Mouse (Mus musculus) central nervous system, embryonic 18 days (tissue): ENCODE data around the gene Pnck. TPM values are rescaled to one million over a fixed set of nuclear protein-coding genes. Genes with fewer than 3 reads are reported as not detected.

Experiments
- polyA plus RNA-seq: library from polyadenylated mRNA; depleted of rRNA; stranded (reverse); fragments of >200 nt; gene quantifications from 2 replicates; pipeline ENCODE4 v1.2.3, GENCODE M21; 2012; rRNA removed

The Pnck gene
- polyA plus RNA-seq: 226 and 244 TPM in 2 replicates

GRCm38 (mm10) chrX:73659575-73660283 lies at the start of gene Pnck:
Gene Pnck, minus strand, starts transcription at chrX:73660117.

GRCm38 (mm10) chrX:73672879-73673618 lies 13.1 kb upstream of the Pnck start, which contains the start of gene Slc6a8:
Gene Slc6a8, plus strand, starts transcription at chrX:73673150.

GRCm38 (mm10) chrX:73639255-73639675 lies 20.7 kb downstream of the Pnck start, which contains the start of gene Dusp9:
Gene Dusp9, plus strand, starts transcription at chrX:73639419.

Other genes starting within 250 kb of the Pnck start
- gene Zfp92, start 249.0 kb downstream of the Pnck start, polyA plus RNA-seq: 2.9 and 3.0 TPM in 2 replicates
- gene Trex2, start 224.8 kb downstream of the Pnck start, polyA plus RNA-seq: 0.26 TPM in 1 of 2 replicates, not detected in the other
- 46.5 and 50.4 TPM in 2 replicates for gene Haus7, start 201.1 kb downstream of the Pnck start, polyA plus RNA-seq
- 34.7 and 51.7 TPM in 2 replicates for gene Bgn, start 176.5 kb downstream of the Pnck start, polyA plus RNA-seq
- gene Atp2b3, start 157.0 kb downstream of the Pnck start, polyA plus RNA-seq: 16.9 and 17.8 TPM in 2 replicates
- gene Dusp9, start 20.7 kb downstream of the Pnck start, polyA plus RNA-seq: 0.28 and 0.40 TPM in 2 replicates
- 62.3 and 69.2 TPM in 2 replicates for gene Slc6a8, start 13.0 kb upstream of the Pnck start, polyA plus RNA-seq
- 53.9 and 62.7 TPM in 2 replicates for gene Bcap31, start 56.1 kb upstream of the Pnck start, polyA plus RNA-seq
- 16.0 and 17.5 TPM in 2 replicates for gene Abcd1, start 56.5 kb upstream of the Pnck start, polyA plus RNA-seq
- gene Plxnb3, start 97.0 kb upstream of the Pnck start, polyA plus RNA-seq: 0.95 and 1.9 TPM in 2 replicates
- 0.61 and 4.7 TPM in 2 replicates for gene Srpk3, start 114.3 kb upstream of the Pnck start, polyA plus RNA-seq
- 431 and 464 TPM in 2 replicates for gene Idh3g, start 126.8 kb upstream of the Pnck start, polyA plus RNA-seq
- gene Ssr4, start 126.9 kb upstream of the Pnck start, polyA plus RNA-seq: 161 and 178 TPM in 2 replicates
- 133 and 139 TPM in 2 replicates for gene Pdzd4, start 164.9 kb upstream of the Pnck start, polyA plus RNA-seq
- not detected in 2 replicates for gene Avpr2, start 232.0 kb upstream of the Pnck start, polyA plus RNA-seq
- 241 and 245 TPM in 2 replicates for gene L1cam, start 236.0 kb upstream of the Pnck start, polyA plus RNA-seq